Mouse (Mus musculus): ENCODE data around the gene Anapc2. TPM values are rescaled to one million over a fixed set of nuclear protein-coding genes. Genes with fewer than 3 reads are reported as not detected.

Anapc2 gene
- total and polyA plus RNA-seq, 3 experiments: 13.0 to 55.2 (median 14.5) TPM

GRCm38 (mm10) chr2:25272515-25272914 lies 237 bp downstream of the Anapc2 start:
- in situ Hi-C loops (cut with MboI; ENCODE audit: low pct_ligation_motif_present, low pct_unique_long_range_greater_than_20kb, low sequenced_read_pairs) (loop anchor here (10.0 kb wide), 1 partner anchor 62 kb away; the partner anchor contains the start of gene Man1b1), dilution Hi-C loops (cut with MboI; ENCODE audit: extremely low pct_ligation_motif_present, extremely low pct_unique_long_range_greater_than_20kb, low sequenced_read_pairs) (no loop called here)
- TF ChIP-seq USF2 (conservative IDR thresholded peaks at IDR 0.05; ENCODE audit: low read depth, low read length): no peak
- TF ChIP-seq POLR2A (IDR thresholded peaks at IDR 0.05; ENCODE audit: low read depth, low read length): no peak
- no peak for TF ChIP-seq SIN3A (IDR thresholded peaks at IDR 0.05; ENCODE audit: low read length)
- TF ChIP-seq ZNF384 (IDR thresholded peaks at IDR 0.05; ENCODE audit: low read depth, low read length): no peak
- no peak for TF ChIP-seq CTCF (conservative IDR thresholded peaks at IDR 0.05 in 1 of 2, IDR thresholded peaks at IDR 0.05 in 1 of 2; ENCODE audit: low read depth in 2 of 2, low read length in 2 of 2)
- TF ChIP-seq EP300 (IDR thresholded peaks at IDR 0.05; ENCODE audit: low read length): no peak
- no peak for TF ChIP-seq MEF2A (IDR thresholded peaks at IDR 0.05; ENCODE audit: borderline replicate concordance, low read depth, low read length)
- TF ChIP-seq PAX5 (IDR thresholded peaks at IDR 0.05; ENCODE audit: low read length): no peak
- TF ChIP-seq MXI1 (IDR thresholded peaks at IDR 0.05; ENCODE audit: low read depth, low read length): no peak
- no peak for DNase-seq (ENCODE audit: extremely low read depth)
- no peaks in the 10 kb centered on the region for H3K9me3 ChIP-seq (replicated peaks; ENCODE audit: low read length)
- H3K79me2 ChIP-seq (replicated peaks; ENCODE audit: control insufficient read depth, extremely low read depth, insufficient read depth, poor library complexity, severe bottlenecking): peaks cover 19% of the 10 kb centered on the region
- H3K27me3 ChIP-seq (replicated peaks): no peaks in the 10 kb centered on the region
- H3K9ac ChIP-seq (ENCODE audit: insufficient read depth, low read depth): peak overlapping the region; percentile 68
- H3K36me3 ChIP-seq (replicated peaks in 1 of 2; ENCODE audit: control insufficient read depth in 1 of 2, insufficient read depth in 1 of 2, low read length in 1 of 2): peaks cover 37 to 75% of the 10 kb centered on the region in 2 experiments
- H3K4me2 ChIP-seq (ENCODE audit: insufficient read depth, low read depth, poor library complexity, severe bottlenecking): peak overlapping the region; percentile 39; the same call in 1 of the 2 replicates
- peak overlapping the region; percentile 79 to 97 (median 91) for H3K4me3 ChIP-seq (replicated peaks in 1 of 3; ENCODE audit: low read depth in 2 of 3, low read length in 2 of 3, poor library complexity in 1 of 3)
- peaks cover 6 to 47% of the 10 kb centered on the region in 2 experiments; a peak in 3 of 4 replicates for H3K4me1 ChIP-seq (ENCODE audit: control insufficient read depth in 1 of 2, insufficient read depth in 2 of 2)
- no peak overlapping the region for H3K27ac ChIP-seq (ENCODE audit: insufficient read depth, low read depth)

GRCm38 (mm10) chr2:25273010-25273409 lies 732 bp downstream of the Anapc2 start:
- H3K4me3 ChIP-seq (replicated peaks in 1 of 3; ENCODE audit: low read depth in 2 of 3, low read length in 2 of 3, poor library complexity in 1 of 3): peak overlapping the region; percentile 79 to 97 (median 91)
- H3K79me2 ChIP-seq (replicated peaks; ENCODE audit: control insufficient read depth, extremely low read depth, insufficient read depth, poor library complexity, severe bottlenecking): peaks cover 19% of the 10 kb centered on the region
- in situ Hi-C loops (cut with MboI; ENCODE audit: low pct_ligation_motif_present, low pct_unique_long_range_greater_than_20kb, low sequenced_read_pairs) (loop anchor here (10.0 kb wide), 1 partner anchor 62 kb away; the partner anchor contains the start of gene Man1b1), dilution Hi-C loops (cut with MboI; ENCODE audit: extremely low pct_ligation_motif_present, extremely low pct_unique_long_range_greater_than_20kb, low sequenced_read_pairs) (no loop called here)
- H3K27me3 ChIP-seq (replicated peaks): no peaks in the 10 kb centered on the region
- H3K9me3 ChIP-seq (replicated peaks; ENCODE audit: low read length): no peaks in the 10 kb centered on the region
- peak overlapping the region; percentile 68 for H3K9ac ChIP-seq (ENCODE audit: insufficient read depth, low read depth)
- H3K4me1 ChIP-seq (ENCODE audit: control insufficient read depth in 1 of 2, insufficient read depth in 2 of 2): peaks cover 5 to 42% of the 10 kb centered on the region in 2 experiments; a peak in 3 of 4 replicates
- peaks cover 41 to 78% of the 10 kb centered on the region in 2 experiments for H3K36me3 ChIP-seq (replicated peaks in 1 of 2; ENCODE audit: control insufficient read depth in 1 of 2, insufficient read depth in 1 of 2, low read length in 1 of 2)
- H3K4me2 ChIP-seq (ENCODE audit: insufficient read depth, low read depth, poor library complexity, severe bottlenecking): peak overlapping the region; percentile 39
- DNase-seq (ENCODE audit: extremely low read depth): no peak
- no peak overlapping the region for H3K27ac ChIP-seq (ENCODE audit: insufficient read depth, low read depth)
- TF ChIP-seq MYC (IDR thresholded peaks at IDR 0.05; ENCODE audit: low read depth, low read length) (no peak), UBTF (IDR thresholded peaks at IDR 0.05; ENCODE audit: low read depth, low read length) (no peak), SIN3A (IDR thresholded peaks at IDR 0.05; ENCODE audit: low read length) (no peak), GABPA (IDR thresholded peaks at IDR 0.05; ENCODE audit: insufficient replicate concordance, low read depth, low read length) (no peak), POLR2A (IDR thresholded peaks at IDR 0.05; ENCODE audit: low read depth, low read length) (no peak), CHD1 (IDR thresholded peaks at IDR 0.05; ENCODE audit: low read depth, low read length) (no peak), ZKSCAN1 (IDR thresholded peaks at IDR 0.05; ENCODE audit: borderline replicate concordance, low read depth, low read length) (no peak), MAX (IDR thresholded peaks at IDR 0.05; ENCODE audit: low read length) (no peak), E2F4 (IDR thresholded peaks at IDR 0.05; ENCODE audit: insufficient replicate concordance, low read depth, low read length) (no peak), TBP (conservative IDR thresholded peaks at IDR 0.05; ENCODE audit: low read depth, low read length) (no peak), NRF1 (IDR thresholded peaks at IDR 0.05; ENCODE audit: low read depth, low read length) (no peak), MEF2A (IDR thresholded peaks at IDR 0.05; ENCODE audit: borderline replicate concordance, low read depth, low read length) (no peak), JUN (IDR thresholded peaks at IDR 0.05; ENCODE audit: insufficient read depth, low read depth, low read length) (no peak), ETS1 (conservative IDR thresholded peaks at IDR 0.05; ENCODE audit: low read depth, low read length) (no peak), CTCF (conservative IDR thresholded peaks at IDR 0.05 in 1 of 2, IDR thresholded peaks at IDR 0.05 in 1 of 2; ENCODE audit: low read depth in 2 of 2, low read length in 2 of 2) (no peak), ELF1 (IDR thresholded peaks at IDR 0.05; ENCODE audit: low read depth, low read length) (no peak)

Measured in CH12.LX (cell line).